Mouse (Mus musculus) MEL (cell line): ENCODE measurements around the gene Rbm8a2. TPM values are rescaled to one million over a fixed set of nuclear protein-coding genes. Genes with fewer than 3 reads are reported as not detected.
A peak's percentile ranks its signal among the peaks of the same experiment; 100 is the strongest.

ENCODE experiments used
- DNase-seq: peaks from one replicate; pipeline ENCODE4 v3.0.0; 2011; ENCODE audit warnings: low read depth, low spot score
- H3K27ac ChIP-seq: 2 replicates; pipeline ENCODE4 v1.5.1; 2012; ENCODE audit warnings: low read depth, mild to moderate bottlenecking, control low read depth, low read length, moderate library complexity; ENCODE audit not compliant: control insufficient read depth
- H3K27me3 ChIP-seq, 2 experiments: fragments of 150-350 bp in 1 of 2; sonication (generic) in 1 of 2; 2 replicates each; pipeline ENCODE4 v1.6.1; 2012; ENCODE audit warnings: low read length in 2 of 2, mild to moderate bottlenecking in 2 of 2, improper control_type of control experiment in 1 of 2, moderate library complexity in 1 of 2; ENCODE audit not compliant: insufficient read depth in 2 of 2, control insufficient read depth in 1 of 2
- H3K36me3 ChIP-seq, 2 experiments: 2 replicates each; pipeline ENCODE4 v1.6.1; 2012 to 2014; ENCODE audit warnings: low read length in 2 of 2, improper control_type of control experiment in 1 of 2, inconsistent platforms in 1 of 2, mild to moderate bottlenecking in 1 of 2; ENCODE audit not compliant: insufficient read depth in 2 of 2, control insufficient read depth in 1 of 2
- H3K4me1 ChIP-seq, 2 experiments: fragments of 150-350 bp in 1 of 2; sonication (generic) in 1 of 2; 2 replicates each; pipeline ENCODE4 v1.6.1; 2012; ENCODE audit warnings: low read length in 2 of 2, improper control_type of control experiment in 1 of 2, mild to moderate bottlenecking in 1 of 2; ENCODE audit not compliant: insufficient read depth in 2 of 2, control insufficient read depth in 1 of 2
- H3K4me3 ChIP-seq, 2 experiments: fragments of 150-350 bp in 1 of 2; sonication (generic) in 1 of 2; 2 replicates each; pipeline ENCODE4 v1.5.1; 2012; ENCODE audit warnings: low read depth in 2 of 2, low read length in 2 of 2, mild to moderate bottlenecking in 2 of 2, moderate library complexity in 2 of 2, control low read depth in 1 of 2, improper control_type of control experiment in 1 of 2; ENCODE audit not compliant: control insufficient read depth in 1 of 2, insufficient read depth in 1 of 2
- H3K79me2 ChIP-seq: 2 replicates; pipeline ENCODE4 v1.6.1; 2012; ENCODE audit warnings: mild to moderate bottlenecking, low read length, moderate library complexity; ENCODE audit not compliant: control insufficient read depth, poor library complexity, insufficient read depth
- H3K9ac ChIP-seq: 2 replicates; pipeline ENCODE4 v1.6.1; 2012; ENCODE audit warnings: low read depth, mild to moderate bottlenecking, control low read depth, low read length, moderate library complexity; ENCODE audit not compliant: control insufficient read depth, poor library complexity, severe bottlenecking
- H3K9me3 ChIP-seq: fragments of 150-350 bp; sonication (generic); replicated peaks from 2 replicates; pipeline ENCODE4 v1.6.1; 2012; ENCODE audit warnings: mild to moderate bottlenecking, low read length, improper control_type of control experiment, moderate library complexity; ENCODE audit not compliant: insufficient read depth
- CHD1 ChIP-seq: IDR thresholded peaks from 2 replicates; pipeline ENCODE4 v1.6.1; 2012; ENCODE audit warnings: low read depth, mild to moderate bottlenecking, inconsistent platforms, low read length, improper control_type of control experiment
- CTCF ChIP-seq, 3 experiments: IDR thresholded peaks in 2 of 3; conservative IDR thresholded peaks in 1 of 3; 2 replicates each; pipeline ENCODE4 v1.5.1; 2011 to 2012; ENCODE audit warnings: low read length in 3 of 3, low read depth in 2 of 3, mild to moderate bottlenecking in 2 of 3, improper control_type of control experiment in 1 of 3, inconsistent platforms in 1 of 3, mixed read lengths in 1 of 3, moderate library complexity in 1 of 3; ENCODE audit not compliant: control insufficient read depth in 1 of 3, insufficient read depth in 1 of 3, poor library complexity in 1 of 3, severe bottlenecking in 1 of 3
- E2F4 ChIP-seq: IDR thresholded peaks from 2 replicates; pipeline ENCODE4 v1.6.1; 2011; ENCODE audit warnings: low read depth, low read length, improper control_type of control experiment, borderline replicate concordance
- EP300 ChIP-seq, 2 experiments: IDR thresholded peaks; 2 replicates each; pipeline ENCODE4 v1.6.1; 2011; ENCODE audit warnings: improper control_type of control experiment in 2 of 2, low read length in 2 of 2, low read depth in 1 of 2, mild to moderate bottlenecking in 1 of 2
- ETS1 ChIP-seq: IDR thresholded peaks from 2 replicates; pipeline ENCODE4 v1.6.1; 2012; ENCODE audit warnings: low read depth, mild to moderate bottlenecking, inconsistent platforms, low read length, improper control_type of control experiment, moderate library complexity
- GABPA ChIP-seq: IDR thresholded peaks from 2 replicates; pipeline ENCODE4 v1.6.1; 2012; ENCODE audit warnings: low read depth, mild to moderate bottlenecking, inconsistent platforms, low read length, improper control_type of control experiment, moderate library complexity
- GATA1 ChIP-seq: IDR thresholded peaks from 2 replicates; pipeline ENCODE4 v1.6.1; 2011; ENCODE audit warnings: low read depth, low read length, improper control_type of control experiment
- KAT2A ChIP-seq: conservative IDR thresholded peaks from 2 replicates; pipeline ENCODE4 v1.6.1; 2012; ENCODE audit warnings: low read depth, low read length, improper control_type of control experiment, inconsistent platforms
- MAX ChIP-seq: IDR thresholded peaks from 2 replicates; pipeline ENCODE4 v1.6.1; 2011; ENCODE audit warnings: low read length, improper control_type of control experiment
- MXI1 ChIP-seq: IDR thresholded peaks from 2 replicates; pipeline ENCODE4 v1.6.1; 2011; ENCODE audit warnings: mild to moderate bottlenecking, low read depth, low read length, improper control_type of control experiment
- RAD21 ChIP-seq: IDR thresholded peaks from 2 replicates; pipeline ENCODE4 v1.6.1; 2011; ENCODE audit warnings: mild to moderate bottlenecking, low read depth, low read length, improper control_type of control experiment
- RCOR1 ChIP-seq: IDR thresholded peaks from 2 replicates; pipeline ENCODE4 v1.6.1; 2012; ENCODE audit warnings: low read depth, mild to moderate bottlenecking, inconsistent platforms, low read length, improper control_type of control experiment
- SIN3A ChIP-seq: IDR thresholded peaks from 2 replicates; pipeline ENCODE4 v1.6.1; 2012; ENCODE audit warnings: low read length, improper control_type of control experiment, inconsistent platforms
- SMC3 ChIP-seq: IDR thresholded peaks from 2 replicates; pipeline ENCODE4 v1.6.1; 2011; ENCODE audit warnings: low read depth, low read length, improper control_type of control experiment
- TAL1 ChIP-seq: IDR thresholded peaks from 2 replicates; pipeline ENCODE4 v1.6.1; 2012; ENCODE audit warnings: mild to moderate bottlenecking, inconsistent platforms, low read length, moderate library complexity, mixed read lengths
- TBP ChIP-seq: IDR thresholded peaks from 2 replicates; pipeline ENCODE4 v1.8.0; 2011; ENCODE audit warnings: low read depth, low read length, improper control_type of control experiment
- TCF12 ChIP-seq: IDR thresholded peaks from 2 replicates; pipeline ENCODE4 v1.6.1; 2014; ENCODE audit warnings: low read depth, mild to moderate bottlenecking, inconsistent platforms, low read length, improper control_type of control experiment, moderate library complexity
- UBTF ChIP-seq: IDR thresholded peaks from 2 replicates; pipeline ENCODE4 v1.6.1; 2012; ENCODE audit warnings: low read depth, mild to moderate bottlenecking, inconsistent platforms, low read length, improper control_type of control experiment, moderate library complexity, borderline replicate concordance; ENCODE audit not compliant: insufficient read depth
- ZC3H11A ChIP-seq: IDR thresholded peaks from 2 replicates; pipeline ENCODE4 v1.6.1; 2012; ENCODE audit warnings: low read depth, mild to moderate bottlenecking, inconsistent platforms, low read length, improper control_type of control experiment
- polyA plus RNA-seq, 2 experiments: library from polyadenylated mRNA; stranded (reverse) in 1 of 2; unstranded in 1 of 2; fragments of >175 nt in 1 of 2; fragments of >200 nt in 1 of 2; gene quantifications; 2 replicates each; pipeline versions ENCODE4 v1.2.1 to v1.2.4; 2012; ENCODE audit warnings: low replicate concordance in 2 of 2, low read depth in 1 of 2; ENCODE audit not compliant: insufficient read length in 2 of 2, insufficient read depth in 1 of 2, missing spikeins in 1 of 2
- total RNA-seq: library from RNA; depleted of rRNA; stranded (reverse); fragments of 300-350 nt; gene quantifications from 2 replicates; pipeline ENCODE4 v1.2.3, GENCODE M21; 2012

Gene Rbm8a2
- total and polyA plus RNA-seq, 3 experiments, result 1.0 to 1.3 TPM; not detected in 1

GRCm38 (mm10) chr1:175943168-175943567 is 35.7 kb downstream of the Rbm8a2 start:
- DNase-seq, result peak; percentile 70
- Histone ChIP-seq H3K27me3 (peaks cover 0 to 2% of the 10 kb centered on the region in 2 experiments; a peak in 1 of 4 replicates), H3K27ac (no peak overlapping the region), H3K9me3 (no peaks in the 10 kb centered on the region), H3K79me2 (no peaks in the 10 kb centered on the region), H3K36me3 (peaks cover 0 to 4% of the 10 kb centered on the region in 2 experiments; a peak in 2 of 4 replicates), H3K4me1 (peaks cover 0 to 10% of the 10 kb centered on the region in 2 experiments; a peak in 1 of 4 replicates), H3K9ac (no peak overlapping the region), H3K4me3 (no peak overlapping the region)
- TF ChIP-seq GATA1 (peak; percentile 71), ETS1 (peak; percentile 96), RCOR1 (peak; percentile 89), MAX (no peak), EP300 (IDR thresholded peaks at IDR 0.05; ENCODE audit: low read depth in 1 of 2, low read length in 2 of 2) (peak; percentile 74), ZC3H11A (no peak), TAL1 (no peak), TBP (peak; percentile 98), KAT2A (no peak), MXI1 (no peak; the same call in 1 of the 2 replicates), E2F4 (no peak), TCF12 (peak; percentile 69; the same call in 1 of the 2 replicates), GABPA (no peak), SIN3A (peak; percentile 55; the same call in 1 of the 2 replicates)

- H3K9me3 ChIP-seq, result no peaks in the 10 kb centered on the region
- no peak overlapping the region for H3K4me3 ChIP-seq
- no peaks in the 10 kb centered on the region for H3K27me3 ChIP-seq
- no peak overlapping the region for H3K27ac ChIP-seq
- peaks cover 0 to 4% of the 10 kb centered on the region in 2 experiments; a peak in 2 of 4 replicates for H3K36me3 ChIP-seq
- H3K4me1 ChIP-seq, result peaks cover 0 to 10% of the 10 kb centered on the region in 2 experiments; a peak in 1 of 4 replicates
- no peaks in the 10 kb centered on the region for H3K79me2 ChIP-seq
- no peak for DNase-seq
- H3K9ac ChIP-seq, result no peak overlapping the region
- TF ChIP-seq E2F4 (no peak), TCF12 (no peak), SIN3A (no peak), KAT2A (no peak)
Measured at GRCm38 (mm10) chr1:175938731-175939130, 40.2 kb downstream of the Rbm8a2 start.

DNA sequence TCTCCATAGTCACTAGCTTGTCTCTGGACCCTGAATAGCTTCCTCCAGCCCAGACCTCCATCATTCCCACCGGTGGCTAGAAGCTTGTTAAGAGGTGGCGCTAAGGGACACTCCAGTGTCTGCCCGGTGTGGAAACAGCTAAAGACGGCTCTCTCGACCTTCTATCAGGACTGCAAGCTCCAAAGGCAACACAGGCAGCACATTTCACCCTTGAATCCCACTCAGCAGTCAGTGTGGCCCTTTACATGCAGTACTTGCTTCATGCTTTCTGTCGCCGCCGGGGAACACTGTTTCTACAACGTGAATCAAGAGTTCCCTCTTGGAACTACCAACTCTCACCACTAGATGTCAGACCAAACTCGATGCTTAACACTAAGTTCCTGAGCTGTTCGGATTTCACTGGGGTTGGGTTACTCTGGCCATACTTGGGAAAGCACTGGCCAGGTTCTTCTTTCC is 42.6 kb downstream of the Rbm8a2 start:
- Histone ChIP-seq H3K9me3 (no peaks in the 10 kb centered on the region), H3K4me3 (no peak overlapping the region), H3K4me1 (no peaks in the 10 kb centered on the region), H3K9ac (no peak overlapping the region)
- peak; percentile 86 for DNase-seq
- TF ChIP-seq UBTF (no peak), RAD21 (peak; percentile 96), CTCF (IDR thresholded peaks at IDR 0.05 in 2 of 3, conservative IDR thresholded peaks at IDR 0.05 in 1 of 3; ENCODE audit: control insufficient read depth in 1 of 3, insufficient read depth in 1 of 3, low read depth in 2 of 3, low read length in 3 of 3, poor library complexity in 1 of 3, severe bottlenecking in 1 of 3) (peak; percentile 45 to 91 (median 78); a peak in 5 of 6 replicates), CHD1 (no peak), ZC3H11A (peak; percentile 80), SMC3 (peak; percentile 93)
- TF ChIP-seq, all 39 proteins: peak for 4
- Histone ChIP-seq H3K27ac (no peak overlapping the region), H3K79me2 (no peaks in the 10 kb centered on the region), H3K27me3 (no peaks in the 10 kb centered on the region), H3K36me3 (no peaks in the 10 kb centered on the region)
